Mouse (Mus musculus) CD8-positive naive resting alpha-beta T cell, adult 2 months (primary cell): ENCODE data around the gene Itsn1.

Experiments used
- DNase-seq, 2 experiments: peaks; one replicate each; pipeline ENCODE4 v3.0.0; 2022; ENCODE audit warnings: low read depth in 2 of 2, low spot score in 2 of 2

Itsn1 gene

DNA sequence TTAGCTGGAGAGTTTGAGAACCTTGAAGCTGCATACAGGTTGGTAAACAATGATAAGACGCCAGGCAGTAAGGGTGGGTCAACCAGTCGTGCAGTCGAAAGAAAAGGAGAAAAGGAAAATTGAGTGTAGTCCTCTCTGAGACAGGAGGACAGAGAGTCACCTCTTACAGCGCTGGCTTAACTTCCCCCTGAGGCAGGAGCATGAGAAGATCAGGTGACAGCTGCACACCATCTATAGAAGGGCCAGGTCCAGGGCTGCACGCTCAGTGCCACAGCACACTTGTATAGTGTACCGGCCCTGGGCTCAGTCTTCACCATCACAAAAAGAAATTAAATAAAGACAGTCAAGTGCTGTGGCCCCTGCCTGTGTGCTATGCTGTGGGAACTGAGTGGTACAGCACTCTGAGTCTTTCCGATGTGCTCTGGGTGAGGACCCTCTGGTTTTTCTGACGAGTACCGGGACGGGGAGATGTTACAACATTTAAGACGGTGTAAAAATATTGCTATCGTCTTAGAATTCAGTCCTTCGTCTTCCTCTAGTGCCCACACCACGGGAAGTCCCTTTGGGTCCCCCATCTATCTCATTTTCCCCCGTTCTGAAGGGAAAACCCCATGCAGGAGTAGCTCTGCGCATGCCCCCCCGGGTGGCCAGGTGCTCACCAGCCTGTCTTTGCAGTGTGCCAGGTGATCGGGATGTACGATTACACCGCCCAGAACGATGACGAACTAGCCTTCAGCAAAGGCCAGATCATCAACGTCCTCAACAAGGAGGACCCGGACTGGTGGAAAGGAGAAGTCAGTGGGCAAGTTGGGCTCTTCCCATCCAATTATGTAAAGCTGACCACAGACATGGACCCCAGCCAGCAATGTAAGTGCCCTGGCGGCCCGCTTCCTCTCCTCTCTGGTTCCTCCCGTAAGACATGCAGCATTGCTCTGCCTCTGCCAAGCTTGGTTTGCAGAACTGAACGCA lies 140.1 kb downstream of the Itsn1 start:
- DNase-seq, result peak in 1 of 2 experiments; percentile 28

DNA sequence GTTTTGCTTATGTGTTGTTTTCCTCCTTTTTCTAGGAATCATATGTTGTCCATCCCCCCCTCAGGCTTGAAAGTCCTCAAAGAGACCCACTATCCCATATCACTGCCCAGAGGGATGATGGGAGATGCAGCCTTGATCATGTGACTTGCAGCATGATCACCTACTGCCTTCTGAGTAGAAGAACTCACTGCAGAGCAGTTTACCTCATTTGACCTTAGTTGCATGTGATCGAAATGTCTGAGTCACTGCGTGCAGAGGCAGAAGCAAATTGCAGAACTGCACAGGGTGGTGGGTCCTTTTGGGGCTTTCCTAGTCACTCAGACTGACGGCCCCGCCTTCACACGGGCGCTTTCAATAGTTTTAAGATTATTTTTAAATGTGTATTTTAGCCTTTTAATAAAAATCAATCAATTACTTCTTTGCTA lies 141.1 kb downstream of the Itsn1 start:
- DNase-seq, result no peak

DNA sequence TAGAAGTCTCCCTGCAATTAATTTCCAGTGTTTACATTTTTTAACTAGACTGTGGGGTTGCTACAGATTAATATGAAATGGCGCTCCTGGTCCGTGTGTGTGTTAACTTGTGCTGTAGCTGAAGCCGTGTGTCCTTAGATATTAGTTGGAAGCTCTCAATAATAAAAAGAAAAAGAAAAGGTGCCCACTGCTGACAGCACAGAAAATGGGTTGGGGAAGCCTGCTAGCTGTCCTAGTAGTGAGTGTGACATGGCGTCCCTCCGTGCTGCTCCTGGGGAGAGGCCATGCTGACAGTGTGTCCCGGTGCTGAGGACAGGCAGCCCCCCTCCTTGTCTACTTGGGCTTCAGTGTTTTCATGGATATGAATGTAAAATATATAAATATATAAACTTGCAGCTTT lies 142.1 kb downstream of the Itsn1 start:
- DNase-seq, result no peak

DNA sequence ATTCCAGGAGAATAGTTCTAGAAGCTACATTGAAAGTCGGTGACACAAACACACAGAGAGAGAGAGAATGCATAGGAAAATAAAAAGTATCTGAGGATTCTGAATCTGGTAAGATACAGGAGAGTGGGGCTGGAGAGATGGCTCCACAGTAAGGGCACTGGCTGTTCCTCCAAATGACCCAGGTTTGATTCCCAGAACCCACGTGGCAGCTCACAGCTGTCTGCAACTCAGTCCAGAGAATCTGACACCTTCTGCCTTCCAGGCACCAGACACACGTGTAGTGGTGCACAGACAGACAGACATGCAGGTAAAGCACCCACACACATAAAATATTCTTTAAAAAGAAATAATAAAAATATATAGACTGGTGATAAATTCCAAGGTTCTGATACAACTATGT lies 144.6 kb downstream of the Itsn1 start:
- DNase-seq, result no peak

DNA sequence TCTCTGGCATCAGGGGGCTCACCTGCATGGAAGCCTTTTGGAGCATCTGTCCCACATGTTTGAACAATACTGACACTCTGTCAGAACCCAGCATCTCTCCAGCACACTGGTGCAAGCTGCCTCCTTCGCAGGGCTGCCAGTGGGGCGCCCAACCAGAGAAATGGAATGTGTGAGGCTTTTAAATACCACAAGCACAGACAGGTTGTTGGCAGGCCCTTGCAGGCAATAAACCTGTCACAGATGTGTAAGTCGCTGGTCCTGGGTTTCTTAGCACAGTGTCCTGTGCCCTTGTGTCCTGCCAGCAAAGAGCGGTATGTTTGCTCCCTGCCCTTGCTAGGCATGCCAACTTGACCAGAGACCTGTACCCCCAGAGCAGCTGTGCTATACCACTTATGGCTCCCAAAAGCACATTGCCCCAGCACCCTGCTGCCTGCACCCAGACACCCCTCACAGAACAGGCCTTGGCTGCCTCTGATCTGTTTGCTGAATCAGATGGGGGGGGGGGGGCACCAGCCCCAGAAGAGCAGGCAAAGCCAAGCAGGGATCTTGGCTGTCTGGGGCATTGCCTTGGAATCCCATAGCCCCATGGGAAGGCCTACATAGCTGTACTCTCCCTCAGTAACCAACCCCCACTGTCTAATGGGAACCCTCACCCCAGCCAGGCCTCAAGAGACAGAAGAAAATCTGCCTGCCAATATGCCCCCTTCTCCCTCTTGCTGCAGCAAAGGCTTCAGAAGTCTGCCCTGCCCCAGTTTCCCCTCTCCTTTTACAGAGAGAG lies 146.7 kb downstream of the Itsn1 start:
- DNase-seq, result no peak

DNA sequence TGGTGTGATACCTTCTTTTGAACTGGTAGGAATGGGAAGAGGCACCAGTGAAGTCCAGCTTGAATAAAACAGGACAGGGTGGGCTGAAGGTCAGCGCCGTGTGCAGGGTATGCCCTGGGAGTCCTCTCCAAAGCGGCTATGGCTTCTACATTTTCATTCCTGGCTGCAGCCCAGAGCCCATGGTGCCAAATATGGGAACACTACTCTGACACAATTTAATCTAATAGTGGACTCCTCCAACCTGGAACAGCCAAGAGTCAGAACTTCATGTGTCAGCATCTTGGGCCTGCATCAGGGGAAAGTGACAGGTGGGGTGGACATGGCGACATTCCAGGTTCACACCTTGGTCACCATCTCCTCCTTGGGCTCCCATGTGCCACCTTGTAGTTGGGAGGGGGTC lies 147.4 kb downstream of the Itsn1 start:
- DNase-seq, result no peak

DNA sequence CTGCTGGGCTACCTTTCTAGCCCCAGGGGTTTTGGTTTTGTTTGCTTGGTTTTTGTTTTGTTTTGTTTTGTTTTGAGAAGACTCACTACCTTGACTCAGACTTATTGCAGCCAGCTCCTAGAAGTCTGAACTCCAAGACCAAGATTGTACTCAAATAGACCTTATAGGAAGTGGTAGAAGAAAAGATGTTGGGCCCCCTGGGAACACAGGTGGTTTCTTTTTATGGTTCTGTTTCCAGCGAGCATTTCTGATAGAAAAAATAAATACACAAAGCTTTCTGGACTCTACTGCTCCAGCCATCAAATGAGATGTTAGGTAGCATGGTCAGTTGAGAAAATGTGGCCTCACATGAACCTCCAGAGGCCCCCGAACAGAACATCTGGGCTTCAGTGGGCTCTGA lies 150.0 kb downstream of the Itsn1 start:
- no peak for DNase-seq

DNA sequence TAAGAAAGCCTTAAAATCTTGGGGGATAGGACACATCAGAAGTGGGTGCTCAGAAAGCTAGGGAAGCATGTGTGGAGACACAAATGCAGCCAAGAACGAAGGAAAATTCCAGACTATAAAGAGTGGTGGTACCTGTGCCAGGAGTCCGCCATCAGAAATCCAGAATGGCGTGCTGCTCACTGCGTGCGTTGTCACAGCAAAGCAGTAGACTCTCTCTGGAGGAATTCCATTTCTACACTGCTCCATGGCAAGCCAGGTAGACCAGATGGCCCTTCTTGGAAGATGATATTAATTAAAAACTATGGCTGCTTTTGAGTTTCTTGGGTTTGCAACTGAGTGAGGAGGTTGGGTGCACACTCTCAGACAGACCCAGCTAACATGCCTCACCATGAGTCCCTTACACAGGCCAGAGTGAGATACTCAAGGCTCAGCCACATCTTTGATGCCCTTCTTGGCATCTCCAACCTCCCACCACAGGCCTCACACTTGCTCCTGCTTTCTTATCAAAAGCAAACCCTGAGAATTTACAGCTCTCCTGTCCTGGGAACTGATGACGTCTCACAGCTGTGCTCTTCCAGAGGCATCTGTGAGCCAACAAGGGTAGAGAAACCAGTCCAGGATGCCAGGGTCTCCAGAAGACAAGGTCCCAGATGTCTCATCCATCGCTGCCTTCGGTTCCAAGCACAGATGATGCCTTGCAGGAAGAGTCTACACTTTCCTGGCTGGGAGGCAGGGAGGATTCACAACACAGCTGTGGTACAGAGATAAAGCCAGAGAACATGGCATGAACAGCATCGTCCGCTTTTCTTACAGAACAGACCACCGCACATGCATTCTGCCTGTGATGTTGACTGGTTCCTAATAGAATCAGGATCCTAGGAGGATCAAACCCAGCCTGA lies 152.0 kb downstream of the Itsn1 start:
- DNase-seq, result no peak

DNA sequence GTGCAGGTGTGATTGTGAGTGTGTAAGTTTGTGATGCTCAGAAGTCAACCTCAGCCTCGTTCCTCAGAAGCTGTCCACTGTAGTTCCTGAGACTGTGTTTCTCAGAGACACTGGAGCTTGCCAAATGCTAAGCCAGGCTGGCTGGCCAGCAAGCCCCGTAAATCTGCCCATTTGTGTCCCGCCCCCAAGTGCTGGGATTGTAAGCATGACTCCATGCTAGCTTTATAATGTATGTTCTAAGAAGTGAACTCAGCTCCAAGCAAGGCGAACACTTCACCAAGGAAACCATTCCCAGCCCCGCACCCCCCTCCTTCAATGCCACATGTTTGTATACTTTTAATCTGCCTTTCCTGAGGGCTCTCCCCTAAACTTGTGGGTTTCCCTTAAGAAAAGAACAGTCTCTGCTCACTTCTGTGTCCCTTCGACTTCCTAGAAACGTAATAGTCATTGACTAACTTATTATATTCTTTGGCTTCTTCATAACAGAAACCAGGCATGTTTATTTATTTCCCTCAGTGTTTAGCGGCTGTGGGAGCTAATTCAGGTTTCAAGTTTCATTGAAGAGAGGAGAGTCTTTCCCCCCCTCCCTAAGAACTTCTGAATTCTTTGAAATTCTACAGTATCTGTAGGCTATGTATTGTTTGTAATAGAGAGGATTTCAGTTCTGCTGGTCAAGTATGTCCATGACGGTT lies 153.2 kb downstream of the Itsn1 start:
- DNase-seq, result no peak

DNA sequence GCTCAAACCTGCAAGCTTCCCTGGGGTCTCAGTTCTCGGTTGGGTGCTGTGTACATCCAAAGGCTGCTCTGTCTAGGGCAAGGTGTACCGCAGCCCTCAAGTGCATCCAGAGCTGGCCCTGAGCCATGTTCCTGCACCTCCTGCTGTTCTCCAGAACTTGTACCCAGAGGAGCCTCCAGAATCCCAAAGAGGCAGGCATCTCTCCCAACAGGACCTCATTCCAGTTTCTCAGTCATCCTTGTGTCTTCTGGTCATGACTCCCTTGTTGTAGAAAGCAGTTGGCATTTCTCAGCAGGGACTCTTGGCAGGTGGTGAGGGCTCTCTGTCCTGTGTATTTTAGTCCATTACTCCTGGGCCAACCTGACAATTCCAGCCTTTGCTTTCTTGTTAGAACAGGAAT lies 154.6 kb downstream of the Itsn1 start:
- no peak for DNase-seq

DNA sequence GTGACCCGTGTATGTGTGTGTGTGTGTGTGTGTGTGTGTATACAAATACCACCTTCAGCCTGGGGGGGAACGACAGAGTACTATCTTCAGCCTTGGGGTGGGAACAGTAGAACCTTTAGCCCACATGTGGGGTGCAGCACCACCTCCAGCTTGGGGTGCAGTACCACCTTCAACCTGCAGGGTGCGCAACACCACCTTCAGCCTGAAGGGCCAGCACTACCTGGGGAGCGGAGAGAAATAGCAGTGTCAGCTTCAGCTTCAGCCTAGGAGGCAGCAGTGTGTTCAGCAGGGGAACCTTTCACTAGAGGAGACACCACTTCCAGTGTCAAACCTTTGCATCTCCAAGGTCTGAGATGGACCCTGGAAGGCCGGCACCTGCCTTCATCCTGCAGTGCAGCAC lies 155.1 kb downstream of the Itsn1 start:
- peak; percentile 36 to 58 for DNase-seq

DNA sequence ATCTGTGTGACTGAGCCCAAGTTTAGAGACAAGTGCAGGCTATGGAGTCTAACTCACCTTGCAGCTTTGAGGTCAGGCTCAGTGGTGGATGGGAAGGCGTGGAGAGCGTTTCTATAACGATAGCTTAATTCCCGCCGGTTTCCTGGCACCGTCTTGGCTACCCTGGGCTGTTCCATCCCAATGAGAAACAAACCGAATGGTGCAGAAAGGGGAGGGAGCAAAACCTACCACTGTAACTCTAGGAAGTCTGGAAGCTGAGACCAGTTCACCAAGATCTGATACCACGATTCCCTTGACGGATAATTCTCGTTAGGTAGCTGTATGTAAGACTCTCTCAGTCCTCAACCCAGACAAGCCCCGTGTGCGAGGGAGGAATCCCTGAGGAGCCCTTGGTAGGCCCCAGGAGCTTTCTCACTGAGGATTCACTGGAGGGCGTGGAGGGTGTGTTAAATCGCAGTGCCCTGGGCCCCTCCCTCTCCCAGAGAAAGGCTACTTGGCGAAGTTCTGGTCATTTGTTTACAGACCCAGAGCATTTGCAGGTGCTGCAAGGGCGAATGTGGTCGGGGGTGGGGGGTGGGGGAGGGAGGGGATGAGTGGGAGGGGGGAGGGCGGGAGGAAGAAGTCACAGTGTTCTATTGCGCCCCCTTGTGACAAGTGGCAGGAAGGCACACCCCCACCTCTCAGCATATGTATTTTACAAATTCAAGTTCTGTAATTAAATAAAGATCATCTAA lies 156.5 kb downstream of the Itsn1 start:
- peak in 1 of 2 experiments; percentile 14 for DNase-seq

DNA sequence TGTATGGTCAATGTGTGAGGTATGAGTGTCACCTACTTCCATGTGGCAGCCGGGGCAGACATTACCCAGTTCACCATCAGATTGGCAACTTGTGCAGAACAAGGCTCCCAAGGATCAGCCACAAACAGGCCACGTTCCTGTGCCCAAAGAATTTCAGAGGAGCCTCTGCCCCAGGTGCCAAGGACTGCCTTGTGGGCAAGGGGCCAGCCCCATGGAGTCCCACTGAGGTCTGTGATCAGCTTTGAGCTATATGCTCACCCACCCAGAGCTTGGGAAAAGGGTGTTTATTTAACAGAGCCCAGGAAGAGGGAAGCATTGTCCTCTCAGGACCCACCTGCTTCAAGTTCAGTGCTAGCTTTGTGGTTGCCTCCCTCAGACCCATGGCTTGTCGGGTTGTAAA lies 159.3 kb downstream of the Itsn1 start:
- DNase-seq, result no peak

DNA sequence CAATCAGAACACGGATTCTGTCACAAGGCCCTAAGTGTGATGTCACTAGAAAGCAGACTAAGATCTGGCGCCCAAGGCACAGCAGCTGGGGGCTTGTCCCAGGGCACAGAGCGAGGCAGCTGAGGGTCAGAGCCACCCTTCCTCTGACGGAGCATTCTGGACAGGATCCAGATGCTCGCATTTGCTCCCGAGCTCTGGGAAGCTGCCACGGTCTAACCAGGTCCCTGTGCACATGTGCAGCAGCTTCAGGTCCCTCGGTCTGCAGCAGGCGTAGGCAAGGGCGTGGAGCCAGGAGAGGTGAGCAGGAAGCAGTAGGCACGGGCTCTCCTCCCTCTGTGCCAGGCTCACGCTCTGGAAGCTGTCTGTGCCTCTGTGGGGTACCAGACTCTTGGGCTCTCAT lies 160.8 kb downstream of the Itsn1 start:
- no peak for DNase-seq

DNA sequence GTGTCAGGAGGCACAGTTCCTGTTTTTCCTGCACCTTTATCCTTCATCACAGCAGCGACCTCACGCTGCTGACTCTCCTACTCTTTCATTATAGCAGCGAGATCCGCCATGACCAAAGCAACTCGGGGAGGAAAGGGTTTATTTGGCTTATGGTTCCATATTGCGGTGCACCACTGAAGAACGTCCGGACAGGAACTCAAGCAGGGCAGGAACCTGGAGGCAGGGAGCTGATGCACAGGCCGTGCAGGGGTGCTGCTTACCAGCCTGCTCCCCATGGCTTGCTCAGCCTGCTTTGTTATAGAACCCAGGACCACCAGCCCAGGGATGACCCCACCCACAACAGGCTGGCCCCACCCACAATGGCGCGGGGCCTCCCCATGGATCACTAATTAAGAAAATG lies 162.1 kb downstream of the Itsn1 start:
- DNase-seq, result no peak

DNA sequence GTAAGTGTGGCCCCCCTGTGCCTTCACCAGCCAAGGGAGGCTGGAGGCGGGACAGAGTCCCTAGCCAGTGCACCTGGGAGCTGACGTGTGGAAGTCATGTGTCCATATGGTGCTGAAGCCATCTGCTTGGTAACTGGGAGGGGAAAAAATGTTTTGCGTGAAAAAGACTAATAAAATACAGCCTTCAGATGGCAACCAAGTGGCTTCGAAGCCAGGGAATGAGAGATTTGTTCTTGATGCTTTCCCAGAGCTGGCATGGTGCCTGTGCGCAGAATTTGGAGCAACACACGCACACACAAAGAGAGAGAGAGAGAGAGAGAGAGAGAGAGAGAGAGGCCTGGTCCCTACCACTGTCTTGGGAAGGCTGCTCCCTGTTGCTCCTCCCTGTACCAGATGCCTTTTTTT lies 167.3 kb downstream of the Itsn1 start:
- no peak for DNase-seq

DNA sequence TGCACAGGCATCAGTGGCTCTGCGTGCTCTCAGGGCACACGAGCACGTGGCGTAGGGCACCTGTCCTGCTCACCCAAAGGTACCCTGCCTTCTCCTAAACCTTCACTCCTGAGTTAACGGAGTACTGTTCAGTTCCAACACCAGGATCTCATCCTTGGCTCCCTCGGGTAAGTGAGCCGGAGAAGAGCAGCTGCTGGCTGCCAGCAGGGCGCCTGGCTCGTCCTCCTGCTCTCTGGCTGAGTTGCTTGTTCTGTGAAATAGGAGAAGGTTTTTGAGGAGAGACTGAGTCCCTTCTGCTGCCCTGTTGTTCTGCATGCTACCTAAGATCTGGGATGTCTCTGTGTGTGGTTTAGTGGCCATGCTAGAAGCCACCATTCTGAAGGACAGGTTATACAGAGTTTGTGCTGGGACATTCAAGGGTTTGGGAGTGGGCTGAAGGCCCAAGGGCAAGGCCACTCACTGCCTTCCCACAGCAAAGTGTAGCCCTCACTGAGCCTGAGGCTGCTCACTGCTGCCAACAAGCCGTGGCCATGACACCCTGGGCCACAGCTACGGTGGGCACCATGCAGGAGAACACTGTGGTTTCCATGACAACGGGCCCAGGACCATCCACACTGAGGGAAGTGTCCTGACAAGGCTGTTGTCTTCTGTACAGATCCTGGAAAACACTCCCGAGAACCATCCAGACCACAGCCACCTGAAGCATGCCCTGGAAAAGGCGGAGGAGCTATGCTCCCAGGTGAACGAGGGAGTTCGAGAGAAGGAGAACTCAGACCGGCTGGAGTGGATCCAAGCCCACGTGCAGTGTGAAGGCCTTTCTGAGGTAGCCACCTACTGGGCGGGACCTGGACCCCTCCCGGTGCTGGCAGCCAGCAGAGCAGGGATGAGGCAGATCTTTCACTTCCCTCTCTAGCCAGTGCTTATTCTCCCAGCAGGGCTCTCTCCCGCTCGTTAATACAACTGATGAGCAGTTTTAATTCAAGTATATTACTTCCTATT lies 170.1 kb downstream of the Itsn1 start:
- no peak for DNase-seq

DNA sequence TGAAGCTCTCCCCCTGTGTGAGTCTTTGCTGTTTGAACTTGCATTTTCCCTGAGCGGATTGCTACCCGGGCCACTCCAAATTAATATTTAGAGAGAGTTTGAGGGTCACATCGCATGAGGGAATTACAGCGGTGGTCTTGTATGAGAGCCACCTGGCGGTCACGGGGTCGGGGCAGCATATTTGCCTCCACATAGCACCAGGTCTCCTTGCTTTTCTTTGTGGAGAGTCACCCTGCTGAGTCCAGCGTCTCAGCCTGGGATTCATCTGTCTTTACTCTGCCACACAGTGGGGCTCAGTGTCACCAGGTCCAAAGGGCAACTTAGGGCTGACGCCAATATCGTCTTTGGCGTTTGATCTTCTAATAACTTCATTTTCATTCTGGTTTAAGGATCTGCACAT lies 171.2 kb downstream of the Itsn1 start:
- no peak for DNase-seq
